Mouse (Mus musculus) olfactory bulb, adult 2 months (tissue): ENCODE measurements around the gene Lrrc3c.

ENCODE experiments used
- CTCF ChIP-seq: fragments of 200-500 bp; IDR thresholded peaks from 2 replicates; pipeline ENCODE4 v1.5.1; 2012; ENCODE audit warnings: low read depth, mild to moderate bottlenecking, low read length, moderate library complexity; ENCODE audit not compliant: insufficient read depth
- POLR2A ChIP-seq: fragments of 200-500 bp; IDR thresholded peaks from 2 replicates; pipeline ENCODE4 v1.6.1; 2012; ENCODE audit warnings: mild to moderate bottlenecking, low read depth, low read length, moderate library complexity; ENCODE audit not compliant: insufficient read depth

GRCm38 (mm10) chr11:98550311-98550974 lies 47.6 kb upstream of the Lrrc3c start:
- TF ChIP-seq CTCF, result no peak
- TF ChIP-seq POLR2A, result no peak
